Mouse (Mus musculus) monocyte, adult 5-6 weeks (primary cell): ENCODE data around the gene Ephb4. TPM values are rescaled to one million over a fixed set of nuclear protein-coding genes. Genes with fewer than 3 reads are reported as not detected.

ENCODE experiments used
- ATAC-seq: fragments of 153-309, 156-312 bp; replicated peaks from 2 replicates; pipeline ENCODE4 v1.8.0; 2017; ENCODE audit warnings: mild to moderate bottlenecking; ENCODE audit not compliant: low TSS enrichment, insufficient number of reproducible peaks, severe bottlenecking, poor library complexity, low FRiP score
- total RNA-seq: library from RNA; stranded (forward); fragments of 200-1000, 200-491, 200-594 nt; gene quantifications from 3 replicates; pipeline ENCODE4 v1.2.3, GENCODE M21; 2017

The Ephb4 gene
- total RNA-seq, 1 experiment from 2014 or later: not detected

DNA sequence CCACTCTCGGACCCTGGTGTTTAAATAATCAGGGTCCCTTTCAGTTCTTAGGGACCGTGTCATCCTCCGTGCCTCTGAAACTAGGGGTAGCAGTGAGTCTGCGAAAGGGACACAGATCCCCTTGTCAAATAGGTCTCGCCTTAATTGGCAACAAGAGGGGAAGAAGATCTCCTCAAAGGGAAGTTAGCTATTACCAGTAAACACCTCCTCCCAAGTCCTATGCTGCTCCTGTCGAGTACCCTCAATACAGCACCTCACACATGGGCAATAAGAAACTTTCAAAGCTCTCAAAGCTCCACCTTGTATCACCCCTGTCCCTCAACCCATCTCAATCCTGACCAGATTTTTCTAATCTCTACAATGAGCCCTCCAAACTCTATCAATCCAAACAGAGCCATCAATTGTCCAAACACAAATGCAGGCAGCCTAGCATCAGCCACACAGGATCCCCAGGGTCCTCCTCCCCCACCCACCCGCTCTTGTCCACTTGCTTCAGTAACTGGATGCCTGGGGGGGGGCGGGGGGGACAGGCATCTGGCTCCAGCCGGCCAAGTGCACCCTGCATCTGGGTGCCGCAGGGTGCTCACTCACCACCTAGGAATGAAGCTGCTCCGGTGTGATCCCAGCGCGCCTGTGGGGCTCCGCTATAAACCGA lies 16.9 kb upstream of the Ephb4 start:
- peak; percentile 37; the same call in 1 of the 2 replicates for ATAC-seq

DNA sequence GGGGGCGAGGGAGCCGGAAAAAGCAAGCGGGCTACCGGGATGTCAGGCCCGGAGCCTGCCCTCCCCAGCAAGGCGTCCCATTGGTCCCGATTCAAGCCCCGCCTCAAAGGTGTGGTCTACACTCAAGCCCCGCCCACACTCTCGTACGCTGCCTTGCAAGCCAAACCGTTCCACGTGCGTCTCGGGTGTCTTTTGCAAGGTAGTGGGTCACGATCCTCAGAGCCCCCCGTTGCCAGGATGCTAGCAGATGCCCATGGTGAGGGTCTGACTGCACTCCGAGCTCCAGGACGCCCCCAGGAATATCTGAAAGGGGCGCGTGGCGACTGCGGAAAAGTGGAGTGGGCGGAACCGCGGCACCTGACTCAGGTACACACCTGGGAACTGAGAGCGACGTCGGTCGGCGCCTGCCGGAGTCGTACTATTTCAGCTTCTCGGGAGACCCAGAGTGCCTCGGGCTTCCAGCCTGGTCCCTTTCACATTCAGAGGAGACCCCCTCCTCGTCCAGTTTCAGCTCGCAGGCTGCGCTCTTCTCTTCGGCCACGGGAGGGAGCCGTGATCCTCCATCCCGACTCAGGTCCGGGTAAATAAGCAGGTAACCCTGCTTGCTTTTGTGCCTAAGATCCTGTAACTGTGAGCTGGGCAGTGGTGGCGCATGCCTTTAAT lies 16.3 kb upstream of the Ephb4 start, which contains the start of gene Slc12a9:
TSS of gene Slc12a9 (minus strand) at position 86 of the 663 bp plus-strand sequence.
- peak; percentile 94 for ATAC-seq

- no peak for ATAC-seq
Measured at GRCm38 (mm10) chr5:137334317-137334716, 15.6 kb upstream of the Ephb4 start.

GRCm38 (mm10) chr5:137335066-137335465 lies 14.8 kb upstream of the Ephb4 start:
- ATAC-seq: no peak

DNA sequence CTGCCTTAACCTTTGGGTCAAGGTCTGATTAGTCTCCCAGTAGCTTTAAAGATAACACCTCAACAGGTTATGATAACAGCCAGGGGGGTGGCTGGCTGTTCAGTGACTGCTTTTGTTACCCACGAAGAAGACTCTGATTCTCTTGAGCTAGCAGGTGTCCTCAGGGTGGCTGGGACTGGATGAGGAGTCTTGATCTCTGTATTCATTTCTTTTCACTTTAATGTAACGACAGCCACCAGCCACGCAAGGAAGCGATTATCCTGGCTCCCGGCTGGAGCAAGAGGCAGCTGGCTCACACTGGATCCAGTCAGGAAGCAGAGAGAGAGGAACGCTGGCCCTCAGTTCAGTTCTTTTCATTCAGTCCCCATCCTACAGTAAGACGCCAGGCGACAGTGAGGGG lies 12.7 kb upstream of the Ephb4 start:
- no peak for ATAC-seq

DNA sequence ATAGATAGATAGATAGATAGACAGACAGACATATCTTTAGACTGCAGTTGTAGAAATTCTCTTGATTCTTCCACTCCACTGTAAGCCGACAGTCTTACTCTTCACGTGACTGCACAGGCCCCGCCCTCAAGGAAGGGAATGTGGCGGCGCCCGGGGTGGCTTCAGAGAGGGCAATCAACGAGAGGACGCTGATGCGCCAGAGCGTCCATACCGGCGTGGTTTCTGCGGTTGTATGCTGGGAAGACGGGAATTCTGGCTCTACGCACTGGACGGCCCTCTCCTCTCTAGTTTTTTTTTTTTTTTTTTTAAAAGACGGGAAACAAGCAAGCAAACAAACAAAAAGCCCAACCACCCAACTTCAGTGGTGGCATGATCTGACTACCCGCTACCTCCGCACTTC lies 11.7 kb upstream of the Ephb4 start:
- ATAC-seq: peak; percentile 68

GRCm38 (mm10) chr5:137338663-137339289 lies 11.1 kb upstream of the Ephb4 start:
- ATAC-seq: no peak

GRCm38 (mm10) chr5:137339290-137339979 lies 10.5 kb upstream of the Ephb4 start:
- ATAC-seq: no peak

- no peak for ATAC-seq
Measured at GRCm38 (mm10) chr5:137340222-137340621, 9.7 kb upstream of the Ephb4 start.

DNA sequence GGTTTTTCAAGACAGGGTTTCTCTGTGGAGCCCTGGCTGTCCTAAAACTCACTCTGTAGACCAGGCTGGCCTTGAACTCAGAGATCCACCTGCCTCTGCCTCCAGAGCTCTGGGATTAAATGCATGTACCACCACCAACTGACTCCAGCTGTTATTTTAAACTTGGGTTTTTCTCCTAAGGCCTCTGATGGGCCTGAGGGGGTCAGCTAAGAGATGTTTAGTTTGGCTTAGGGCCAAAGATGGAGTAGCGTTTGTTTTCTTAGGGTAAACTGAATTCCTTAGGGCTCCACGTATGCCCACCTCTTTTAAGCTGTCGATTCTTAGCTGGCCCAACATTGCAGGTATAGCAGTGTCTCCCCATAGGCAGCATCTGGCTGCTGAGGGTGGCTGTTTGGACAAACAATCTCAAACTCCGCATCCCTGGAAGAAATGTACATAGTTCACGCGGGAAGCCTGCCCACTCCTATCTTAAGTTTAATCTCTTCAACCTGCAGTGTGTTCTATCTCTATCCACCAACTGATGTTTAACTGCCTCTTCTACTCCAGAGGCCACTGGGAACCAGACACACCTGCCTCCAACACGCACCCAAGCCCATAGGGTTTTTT lies 7.4 kb upstream of the Ephb4 start:
- ATAC-seq: no peak

GRCm38 (mm10) chr5:137343412-137343811 lies 6.5 kb upstream of the Ephb4 start:
- no peak for ATAC-seq

- ATAC-seq: no peak
Measured at GRCm38 (mm10) chr5:137343869-137344268, 6.0 kb upstream of the Ephb4 start.

DNA sequence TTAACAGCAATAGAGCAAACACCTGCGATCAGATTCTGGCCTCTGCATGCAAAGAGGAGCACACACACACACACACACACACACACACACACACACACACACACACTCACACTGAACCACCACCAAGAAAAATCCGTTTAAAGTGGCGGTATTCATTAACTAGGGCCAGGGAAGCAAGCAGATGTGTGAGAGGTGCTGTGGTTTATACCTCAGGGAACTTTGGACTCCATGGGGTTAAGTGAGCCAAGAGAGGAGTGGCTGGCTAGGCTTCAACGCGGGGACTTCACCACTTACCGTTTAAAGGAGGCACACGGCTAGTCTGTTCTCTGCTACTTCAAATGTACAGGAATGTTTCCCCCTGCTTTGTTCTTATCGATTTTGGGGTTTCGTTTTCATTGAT lies 4.1 kb upstream of the Ephb4 start:
- ATAC-seq: no peak

DNA sequence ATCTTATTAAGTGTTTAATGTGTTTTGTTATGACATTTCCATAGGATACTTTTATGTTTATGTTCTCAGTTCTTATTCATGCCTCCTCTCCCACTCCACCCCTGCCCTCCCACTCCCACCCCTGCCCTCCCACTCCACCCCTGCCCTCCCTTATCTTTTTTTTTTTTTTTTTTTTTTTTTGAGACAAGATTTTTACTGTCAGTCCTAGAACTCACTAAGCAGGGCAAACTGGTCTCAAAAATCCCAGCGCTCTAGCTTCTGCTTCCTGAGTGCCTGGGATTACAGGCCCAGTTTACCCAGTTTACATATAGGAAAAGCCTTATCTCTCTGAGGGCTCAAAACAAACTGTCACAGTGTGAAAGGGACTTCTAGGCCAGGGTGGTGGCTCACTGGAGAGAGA lies 3.5 kb upstream of the Ephb4 start:
- no peak for ATAC-seq

GRCm38 (mm10) chr5:137346983-137347382 lies 2.9 kb upstream of the Ephb4 start:
- ATAC-seq: no peak

GRCm38 (mm10) chr5:137347856-137348255 lies 2.1 kb upstream of the Ephb4 start:
- ATAC-seq: no peak

DNA sequence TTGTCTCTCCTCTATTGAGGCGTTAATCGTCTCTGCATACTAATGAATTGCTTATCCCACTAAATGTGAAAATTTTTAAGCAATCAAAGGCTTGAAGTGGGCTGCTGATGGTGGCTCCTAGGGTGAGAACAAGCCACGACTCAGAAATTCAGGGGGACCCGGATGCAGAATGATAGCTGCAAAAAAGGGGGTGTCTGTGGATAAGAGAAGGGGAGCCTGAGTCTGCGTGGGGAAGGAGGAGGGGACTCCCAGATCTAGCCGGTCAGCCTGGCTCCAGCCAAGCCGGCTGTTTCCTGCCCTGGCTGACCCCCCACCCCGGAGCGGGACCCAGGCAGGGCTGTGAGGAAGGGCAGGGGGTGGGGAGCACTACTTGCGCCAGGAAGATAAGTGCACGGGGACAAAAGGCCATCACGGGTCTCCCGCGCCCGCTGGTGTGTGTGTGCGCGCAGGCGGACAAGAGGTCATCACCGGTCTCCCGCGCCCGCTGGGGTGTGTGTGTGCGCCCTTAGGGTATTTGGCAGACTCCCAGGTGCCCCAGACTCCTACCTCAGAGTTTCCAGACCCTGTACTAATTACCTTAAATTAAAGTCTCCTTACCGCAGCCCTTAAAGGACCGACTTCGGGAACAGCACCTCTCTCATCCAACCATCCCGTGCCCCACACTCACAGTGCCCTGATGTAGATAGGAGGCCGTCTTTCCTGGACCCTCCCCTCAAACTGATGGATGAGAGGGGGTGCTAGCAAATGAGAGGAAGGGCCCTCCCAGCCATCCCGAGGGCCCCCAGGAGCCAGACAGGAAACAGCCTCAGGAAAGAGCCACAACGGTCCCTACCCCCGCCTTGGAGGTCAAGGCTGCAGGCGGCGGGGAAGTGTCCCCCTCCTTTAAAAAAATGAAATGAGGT lies 1.2 kb upstream of the Ephb4 start:
- ATAC-seq: no peak
